Mouse (Mus musculus) small intestine, adult 2 months (tissue): Measurements from ENCODE around the gene Shisal2a. TPM values are rescaled to one million over a fixed set of nuclear protein-coding genes. Genes with fewer than 3 reads are reported as not detected.

ENCODE experiments used
- H3K27ac ChIP-seq: fragments of 200-500 bp; 2 replicates; pipeline ENCODE4 v1.5.1; 2012; ENCODE audit warnings: low read depth, low read length, control low read depth, inconsistent platforms; ENCODE audit not compliant: insufficient read depth
- H3K27me3 ChIP-seq: fragments of 200-500 bp; 2 replicates; pipeline ENCODE4 v1.6.1; 2012; ENCODE audit warnings: mild to moderate bottlenecking, moderate library complexity, low read length, inconsistent platforms; ENCODE audit not compliant: control insufficient read depth, insufficient read depth
- H3K36me3 ChIP-seq: fragments of 200-500 bp; 2 replicates; pipeline ENCODE4 v1.6.1; 2012; ENCODE audit warnings: mild to moderate bottlenecking, low read length, control low read depth, inconsistent platforms; ENCODE audit not compliant: control insufficient read depth, insufficient read depth
- H3K4me1 ChIP-seq: fragments of 200-500 bp; 2 replicates; pipeline ENCODE4 v1.6.1; 2012; ENCODE audit warnings: low read length, inconsistent platforms, mixed read lengths; ENCODE audit not compliant: control insufficient read depth, insufficient read depth, insufficient read length
- H3K4me3 ChIP-seq: fragments of 200-500 bp; 2 replicates; pipeline ENCODE4 v1.5.1; 2012; ENCODE audit warnings: low read depth, mild to moderate bottlenecking, control low read depth, inconsistent platforms, low read length, moderate library complexity
- CTCF ChIP-seq: fragments of 200-500 bp; IDR thresholded peaks from 2 replicates; pipeline ENCODE4 v1.5.1; 2012; ENCODE audit warnings: low read depth, mild to moderate bottlenecking, control low read depth, inconsistent platforms, low read length, moderate library complexity, mixed read lengths; ENCODE audit not compliant: insufficient replicate concordance, insufficient read length; ENCODE audit errors: extremely low read depth
- POLR2A ChIP-seq: fragments of 200-500 bp; IDR thresholded peaks from 2 replicates; pipeline ENCODE4 v1.6.1; 2012; ENCODE audit warnings: low read depth, mild to moderate bottlenecking, control low read depth, inconsistent platforms, low read length, moderate library complexity
- WGBS: fragments of 180-500 bp; shearing (Covaris S2); methylation state at CpG from one replicate; pipeline ENCODE4 v1.1.7; 2018; 5-methylcytosine and 5-hydroxymethylcytosine counted together
- polyA plus RNA-seq: library from polyadenylated mRNA; depleted of rRNA; stranded (reverse); fragments of >200 nt; gene quantifications from 2 replicates; pipeline ENCODE4 v1.2.3, GENCODE M21; 2012

Shisal2a gene
- polyA plus RNA-seq, 1 experiment = not detected

DNA sequence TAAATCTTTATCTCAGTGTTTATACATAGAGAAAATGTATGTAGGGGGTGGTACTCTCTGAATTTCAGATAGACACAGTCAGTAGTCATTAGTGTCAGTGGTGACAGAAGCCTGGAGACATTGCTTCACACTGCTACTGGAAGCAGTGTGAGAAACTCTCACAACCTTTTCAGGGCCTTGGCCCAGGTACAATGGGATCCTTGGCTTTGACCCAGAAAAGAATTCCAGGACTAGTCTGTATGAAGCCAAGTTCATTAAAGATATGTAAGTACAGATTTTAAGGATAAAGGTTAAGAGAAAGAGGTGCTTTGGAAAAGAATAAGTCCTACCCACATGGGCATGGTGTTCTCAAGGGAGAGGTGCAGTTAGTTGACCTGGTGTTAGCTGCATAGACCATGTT lies 11.1 kb upstream of the Shisal2a start:
- H3K4me1 ChIP-seq = peaks cover 16% of the 10 kb centered on the region; the same call in 1 of the 2 replicates
- H3K27ac ChIP-seq = no peak overlapping the region
- TF ChIP-seq CTCF (no peak), POLR2A (no peak)
- no peak overlapping the region for H3K4me3 ChIP-seq
- no peaks in the 10 kb centered on the region; the same call in none of the 2 replicates for H3K27me3 ChIP-seq
- no peaks in the 10 kb centered on the region for H3K36me3 ChIP-seq

DNA sequence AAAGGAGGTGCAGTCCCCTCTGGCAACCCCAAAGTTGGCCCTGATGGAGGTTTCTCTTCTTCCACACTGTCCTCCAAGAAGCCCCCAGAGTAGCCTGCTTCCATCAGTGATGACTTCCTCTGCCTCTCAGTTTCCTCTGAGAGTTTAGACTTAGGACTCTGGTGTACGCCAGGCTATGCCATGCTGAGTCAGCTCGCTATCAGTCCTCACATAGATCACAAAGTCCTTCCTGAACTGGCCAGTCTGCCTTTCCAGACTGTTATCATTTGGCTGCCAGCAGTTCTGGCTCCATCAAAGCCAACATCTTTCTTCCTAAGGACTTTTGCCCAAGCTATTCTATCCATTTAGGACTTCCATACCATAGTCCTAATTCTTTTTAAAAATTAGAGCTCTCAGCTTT lies 9.4 kb upstream of the Shisal2a start:
- no peaks in the 10 kb centered on the region for H3K36me3 ChIP-seq
- peaks cover 18% of the 10 kb centered on the region for H3K4me1 ChIP-seq
- peaks cover 2% of the 10 kb centered on the region for H3K27me3 ChIP-seq
- H3K4me3 ChIP-seq = no peak overlapping the region
- no peak for TF ChIP-seq POLR2A
- no peak for TF ChIP-seq CTCF
- 16% methylated on average over 2 of the region's 2 CpGs for WGBS
- H3K27ac ChIP-seq = peak overlapping the region; percentile 73; the same call in 1 of the 2 replicates

DNA sequence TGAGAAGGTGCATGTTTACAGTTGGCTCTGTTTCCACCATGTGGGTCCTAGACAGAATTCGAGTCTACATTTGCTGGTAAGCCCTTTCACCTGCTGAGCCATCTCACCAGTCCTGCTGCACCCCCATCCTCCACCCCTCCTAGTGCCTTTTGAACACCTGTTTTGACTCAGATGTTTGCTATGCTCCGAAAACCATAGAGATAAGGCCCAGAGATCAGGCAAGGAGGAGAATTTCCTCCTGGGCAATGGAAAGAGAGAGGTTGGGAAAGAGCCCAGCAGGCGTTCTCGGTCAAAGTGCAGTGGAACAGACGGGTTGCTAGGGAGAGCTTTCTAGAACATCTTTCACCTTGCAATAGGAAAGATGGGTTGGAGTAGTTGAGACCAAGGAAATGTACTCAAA lies 8.0 kb upstream of the Shisal2a start:
- H3K27ac ChIP-seq = peak overlapping the region; percentile 73
- H3K4me1 ChIP-seq = peaks cover 19% of the 10 kb centered on the region

DNA sequence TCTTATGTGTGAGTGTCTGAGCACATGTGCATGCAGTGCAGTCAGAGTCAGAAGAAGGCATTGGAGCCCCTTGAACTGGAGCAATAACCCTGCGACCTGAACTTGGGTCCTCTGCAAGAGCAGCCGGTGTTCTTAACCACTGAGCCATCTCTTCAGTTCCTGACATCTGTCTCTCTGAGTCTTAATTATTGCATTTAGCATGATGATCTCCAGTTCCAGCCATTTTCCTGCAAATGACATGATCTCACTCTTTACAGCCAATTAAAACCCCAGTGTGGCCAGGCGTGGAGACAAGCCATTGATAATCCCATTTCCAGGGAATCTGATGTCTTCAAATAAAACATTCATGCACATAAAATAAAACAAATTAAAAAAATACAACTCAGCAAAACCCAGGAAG lies 5.6 kb upstream of the Shisal2a start:
- Histone ChIP-seq H3K4me1 (peaks cover 19% of the 10 kb centered on the region), H3K36me3 (no peaks in the 10 kb centered on the region), H3K27ac (no peak overlapping the region), H3K4me3 (no peak overlapping the region), H3K27me3 (peaks cover 9% of the 10 kb centered on the region)
- TF ChIP-seq CTCF = no peak
- no peak for TF ChIP-seq POLR2A
- 91% methylated on average over 3 of the region's 3 CpGs for WGBS

More for the DNA sequence above, 8.0 kb upstream of the Shisal2a start:
- Histone ChIP-seq H3K4me3 (no peak overlapping the region), H3K36me3 (no peaks in the 10 kb centered on the region), H3K27me3 (peaks cover 3% of the 10 kb centered on the region; the same call in 1 of the 2 replicates)
- TF ChIP-seq CTCF (no peak), POLR2A (no peak)
- WGBS = 27% methylated on average over 5 of the region's 5 CpGs

DNA sequence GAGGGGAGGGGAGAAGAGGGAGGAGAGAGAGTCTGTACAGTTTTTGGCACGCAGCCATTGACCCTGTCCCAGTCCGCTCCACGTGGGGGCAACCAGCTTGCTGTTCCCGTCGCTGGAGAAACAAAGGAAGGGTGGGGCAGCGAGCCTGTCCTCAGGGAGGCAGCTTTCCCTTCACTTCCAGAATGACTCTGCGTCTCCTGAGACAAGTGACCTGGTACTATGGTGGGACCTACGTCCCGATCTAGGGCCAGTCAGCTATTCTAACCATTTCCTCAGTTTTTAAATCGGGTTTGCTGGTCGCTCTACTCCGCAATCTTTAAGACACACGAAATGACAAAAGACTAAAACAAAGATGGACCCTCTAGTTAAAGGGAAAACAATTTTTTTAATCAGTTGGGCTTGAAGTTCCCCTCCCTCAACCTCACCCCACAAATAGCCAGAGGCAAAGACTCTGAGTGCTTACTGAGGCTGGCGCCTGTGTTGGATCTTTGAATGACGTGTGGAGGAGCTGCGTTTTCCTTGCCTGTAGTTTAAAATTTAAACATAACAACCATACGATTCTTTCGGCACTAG lies 4.6 kb upstream of the Shisal2a start:
- TF ChIP-seq CTCF = no peak
- TF ChIP-seq POLR2A = no peak
- Histone ChIP-seq H3K4me3 (peak overlapping the region; percentile 49), H3K27me3 (peaks cover 18% of the 10 kb centered on the region), H3K4me1 (peaks cover 22% of the 10 kb centered on the region), H3K27ac (no peak overlapping the region), H3K36me3 (no peaks in the 10 kb centered on the region)
- 2% methylated on average over 18 of the region's 18 CpGs for WGBS

DNA sequence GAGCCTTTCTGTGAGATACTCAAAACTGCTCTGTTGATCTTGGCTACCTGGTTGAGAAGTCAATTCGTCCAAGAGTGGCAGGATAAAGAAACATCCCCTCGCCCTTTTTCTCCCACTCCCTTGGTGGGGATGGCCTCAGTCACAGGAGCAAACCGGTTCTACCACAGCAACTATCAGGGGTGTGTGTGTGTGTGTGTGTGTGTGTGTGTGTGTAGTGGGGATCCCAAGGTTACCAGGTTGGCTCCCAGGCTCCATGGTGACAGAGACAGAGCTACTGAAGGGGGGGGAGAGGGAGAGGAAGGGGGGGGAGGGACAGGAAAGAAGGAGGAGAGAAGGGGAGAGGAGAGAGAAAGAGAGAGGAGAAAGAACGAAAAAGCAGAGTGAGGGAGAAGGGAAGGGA lies 4.0 kb upstream of the Shisal2a start:
- Histone ChIP-seq H3K4me1 (peaks cover 18% of the 10 kb centered on the region), H3K27ac (no peak overlapping the region), H3K4me3 (peak overlapping the region; percentile 49), H3K36me3 (no peaks in the 10 kb centered on the region), H3K27me3 (peaks cover 20% of the 10 kb centered on the region)
- 16% methylated on average over 4 of the region's 4 CpGs for WGBS
- no peak for TF ChIP-seq POLR2A
- no peak for TF ChIP-seq CTCF

DNA sequence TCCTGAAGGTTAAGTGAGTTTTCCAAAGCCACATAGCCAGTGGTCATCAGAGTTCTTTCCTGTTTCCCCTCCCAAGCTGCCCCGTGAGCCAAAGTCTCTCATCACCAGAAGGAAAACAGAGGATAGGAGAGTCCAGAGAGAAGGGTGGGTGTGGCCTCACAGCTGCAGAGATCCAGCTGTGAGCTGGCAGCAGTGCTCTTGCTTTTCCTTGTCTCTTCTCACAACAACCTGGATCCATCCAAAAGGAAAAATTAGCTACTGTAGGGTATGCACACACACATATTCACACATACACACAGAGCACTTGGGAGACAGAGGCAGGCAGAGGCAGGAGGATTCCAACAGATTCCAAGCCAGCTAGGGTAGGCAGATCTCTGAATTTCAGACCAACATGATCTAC lies 2.9 kb upstream of the Shisal2a start:
- TF ChIP-seq CTCF (no peak), POLR2A (no peak)
- peaks cover 12% of the 10 kb centered on the region for H3K4me1 ChIP-seq
- WGBS = 25% methylated on average over 1 of the region's 1 CpGs
- no peak overlapping the region for H3K27ac ChIP-seq
- H3K36me3 ChIP-seq = no peaks in the 10 kb centered on the region
- peaks cover 22% of the 10 kb centered on the region for H3K27me3 ChIP-seq
- no peak overlapping the region for H3K4me3 ChIP-seq

DNA sequence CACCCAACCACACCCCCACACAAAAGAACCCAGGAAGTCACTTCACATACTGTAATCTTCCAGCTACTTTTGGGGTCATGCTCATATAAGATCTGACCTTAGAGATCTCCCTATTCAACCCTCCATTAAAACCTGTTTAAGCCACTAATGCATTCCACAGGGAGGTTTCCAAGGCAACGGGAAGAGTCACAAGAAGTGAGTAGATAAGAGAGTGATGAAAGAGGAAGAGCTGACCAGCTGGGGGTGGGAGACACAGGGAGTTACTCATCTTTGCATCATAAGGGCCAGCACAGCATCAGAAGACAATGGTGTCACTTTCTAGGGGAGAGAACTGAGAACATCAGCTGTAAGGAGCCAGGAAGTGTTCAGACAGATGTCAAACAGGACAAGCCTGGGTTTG lies 3.0 kb downstream of the Shisal2a start:
- TF ChIP-seq POLR2A = no peak
- TF ChIP-seq CTCF = no peak
- Histone ChIP-seq H3K27ac (no peak overlapping the region), H3K4me3 (no peak overlapping the region), H3K36me3 (no peaks in the 10 kb centered on the region), H3K27me3 (peaks cover 21% of the 10 kb centered on the region), H3K4me1 (peaks cover 2% of the 10 kb centered on the region; the same call in 1 of the 2 replicates)
- WGBS = 24% methylated on average over 1 of the region's 1 CpGs
